8 mouse cellular contexts compared by ENCODE assay signal in the genomic region with DNA sequence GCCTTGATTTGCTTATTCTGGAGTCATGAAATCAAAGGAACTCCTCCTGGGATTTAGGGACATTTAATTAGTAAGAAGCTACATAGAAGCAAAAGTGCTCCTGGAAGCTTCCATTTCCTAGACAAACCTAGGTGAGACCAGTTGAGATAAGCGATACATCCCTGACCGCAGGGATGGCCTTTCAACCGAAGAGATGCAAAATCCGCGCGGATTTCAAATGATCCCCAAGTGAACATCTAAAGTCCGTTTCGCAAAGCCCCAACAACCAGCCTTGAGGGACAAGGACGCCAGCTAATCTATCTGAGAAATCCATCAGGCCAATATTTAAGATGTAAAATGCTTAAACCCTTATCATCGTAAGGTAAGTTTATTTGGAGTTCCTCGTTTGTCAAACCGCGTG. TPM values are rescaled to one million over a fixed set of nuclear protein-coding genes. Genes with fewer than 3 reads are reported as not detected.
A peak's percentile ranks its signal among the peaks of the same experiment; 100 is the strongest.
DNase-seq lines count a peak whose midpoint lies in the region; ATAC-seq and TF ChIP-seq lines count a peak whose summit lies in the region.

No protein-coding gene starts in this region.

- DNase-seq in cerebellum, adult 11 months: no peak
- DNase-seq in testis, postnatal 14 days (ENCODE audit: low spot score): no peak
- no peak for DNase-seq in midbrain, embryonic 11.5 days (ENCODE audit: low spot score, missing footprints)
- no peak for DNase-seq in layer of hippocampus, adult 18-20 months (ENCODE audit: low spot score in 2 of 2)

- H3K4me3 ChIP-seq in testis, adult 2 months (ENCODE audit: control insufficient read depth, low read depth, low read length): peak overlapping the region; percentile 93
- H3K4me3 ChIP-seq in intestine, embryonic 16.5 days (ENCODE audit: low read length): peak overlapping the region; percentile 82
- H3K4me3 ChIP-seq in midbrain, embryonic 11.5 days (ENCODE audit: low read depth, low read length): peak overlapping the region; percentile 54

- no peaks in the 10 kb centered on the region for H3K4me1 ChIP-seq in testis, adult 2 months (ENCODE audit: control insufficient read depth, insufficient read depth, low read length)
- H3K4me1 ChIP-seq in intestine, embryonic 16.5 days (ENCODE audit: control insufficient read depth, insufficient read depth, low read length): peaks cover 3% of the 10 kb centered on the region; the same call in 1 of the 2 replicates
- H3K4me1 ChIP-seq in midbrain, embryonic 11.5 days (ENCODE audit: control insufficient read depth, insufficient read depth, low read length): no peaks in the 10 kb centered on the region

- no peaks in the 10 kb centered on the region for H3K36me3 ChIP-seq in testis, adult 2 months (ENCODE audit: control insufficient read depth, insufficient read depth, low read length)
- H3K36me3 ChIP-seq in intestine, embryonic 16.5 days (ENCODE audit: control insufficient read depth, insufficient read depth, low read length): no peaks in the 10 kb centered on the region
- no peaks in the 10 kb centered on the region for H3K36me3 ChIP-seq in midbrain, embryonic 11.5 days (ENCODE audit: control insufficient read depth, insufficient read depth, low read length)

- no peak for TF ChIP-seq POLR2A in testis, adult 2 months (IDR thresholded peaks at IDR 0.05; ENCODE audit: control insufficient read depth, low read depth, low read length)

- no peaks in the 10 kb centered on the region for H3K27me3 ChIP-seq in testis, adult 2 months (ENCODE audit: control insufficient read depth, insufficient read depth, low read length)
- no peaks in the 10 kb centered on the region for H3K27me3 ChIP-seq in intestine, embryonic 16.5 days (replicated peaks; ENCODE audit: control insufficient read depth, insufficient read depth, low read length)
- H3K27me3 ChIP-seq in midbrain, embryonic 11.5 days (ENCODE audit: control insufficient read depth, insufficient read depth, low read length): no peaks in the 10 kb centered on the region

- H3K9me3 ChIP-seq in intestine, embryonic 16.5 days (ENCODE audit: control insufficient read depth, low read length): no peaks in the 10 kb centered on the region
- H3K9me3 ChIP-seq in midbrain, embryonic 11.5 days (ENCODE audit: control insufficient read depth, low read length): no peaks in the 10 kb centered on the region

- H3K4me2 ChIP-seq in intestine, embryonic 16.5 days (ENCODE audit: low read depth, low read length): peak overlapping the region; percentile 60
- peak overlapping the region; percentile 68 for H3K4me2 ChIP-seq in midbrain, embryonic 11.5 days

- peak; percentile 22 for ATAC-seq in cerebellum, adult (ENCODE audit: insufficient number of reproducible peaks, low FRiP score, low TSS enrichment)
- no peak for ATAC-seq in intestine, embryonic 16.5 days
- no peak for ATAC-seq in midbrain, embryonic 11.5 days (ENCODE audit: low FRiP score)
- no peak for ATAC-seq in inflammation-experienced regulatory T-cells, adult 6 months

- peak overlapping the region; percentile 66 for H3K9ac ChIP-seq in intestine, embryonic 16.5 days (ENCODE audit: low read depth, low read length)
- H3K9ac ChIP-seq in midbrain, embryonic 11.5 days (ENCODE audit: low read length): peak overlapping the region; percentile 64

- TF ChIP-seq CTCF in testis, adult 2 months (IDR thresholded peaks at IDR 0.05; ENCODE audit: control insufficient read depth, insufficient read depth, insufficient replicate concordance, low read depth, low read length): no peak

- H3K27ac ChIP-seq in testis, adult 2 months (ENCODE audit: control insufficient read depth, insufficient read depth, low read depth, low read length): peak overlapping the region; percentile 41
- no peak overlapping the region for H3K27ac ChIP-seq in intestine, embryonic 16.5 days (ENCODE audit: low read length)
- H3K27ac ChIP-seq in midbrain, embryonic 11.5 days (ENCODE audit: low read depth, low read length): no peak overlapping the region

- 1% methylated on average over 13 of the region's 13 CpGs for WGBS in intestine, embryonic 16.5 days
- WGBS in midbrain, embryonic 11.5 days: 2% methylated on average over 13 of the region's 13 CpGs

RNA-seq across cellular contexts. Expression of a gene that starts 0.8 kb away (rescaled TPM):
- polyA plus RNA-seq in testis, adult 2 months (2012; rRNA removed): 4.5 and 4.9 TPM in 2 replicates
- 14.2 and 21.0 TPM in 2 replicates for polyA plus RNA-seq in intestine, embryonic 16.5 days (2015; fragmentation: Nextera tagmentation; extraction: Ambion mirVana)
- polyA plus RNA-seq in midbrain, embryonic 11.5 days (2014; fragmentation: Nextera tagmentation; extraction: Ambion mirVana): 18.0 and 18.3 TPM in 2 replicates
- polyA plus RNA-seq in inflammation-experienced regulatory T-cells, adult 6 months (2017; shearing (Covaris generic)): 1 to 10 TPM; 4.9 to 8.5 (median 8.0) TPM
- 1 to 10 TPM; 6.1 to 10.0 TPM for total RNA-seq in layer of hippocampus, adult 18-20 months (2021)

RNA-seq across cellular contexts. Expression of a gene that starts 53.3 kb away (rescaled TPM):
- 0.07 TPM in 1 of 2 replicates, not detected in the other for polyA plus RNA-seq in testis, adult 2 months (2012; rRNA removed)
- polyA plus RNA-seq in intestine, embryonic 16.5 days (2015; fragmentation: Nextera tagmentation; extraction: Ambion mirVana): 0.48 and 0.49 TPM in 2 replicates
- 0.99 and 1.1 TPM in 2 replicates for polyA plus RNA-seq in midbrain, embryonic 11.5 days (2014; fragmentation: Nextera tagmentation; extraction: Ambion mirVana)
- polyA plus RNA-seq in inflammation-experienced regulatory T-cells, adult 6 months (2017; shearing (Covaris generic)): under 1 TPM in 1 of 3 experiments, not detected in 2; 0.19 TPM
- 10 to 100 TPM; 15.1 to 18.3 TPM for total RNA-seq in layer of hippocampus, adult 18-20 months (2021)
